21 mouse cellular contexts compared by ENCODE assay signal in the genomic region with DNA sequence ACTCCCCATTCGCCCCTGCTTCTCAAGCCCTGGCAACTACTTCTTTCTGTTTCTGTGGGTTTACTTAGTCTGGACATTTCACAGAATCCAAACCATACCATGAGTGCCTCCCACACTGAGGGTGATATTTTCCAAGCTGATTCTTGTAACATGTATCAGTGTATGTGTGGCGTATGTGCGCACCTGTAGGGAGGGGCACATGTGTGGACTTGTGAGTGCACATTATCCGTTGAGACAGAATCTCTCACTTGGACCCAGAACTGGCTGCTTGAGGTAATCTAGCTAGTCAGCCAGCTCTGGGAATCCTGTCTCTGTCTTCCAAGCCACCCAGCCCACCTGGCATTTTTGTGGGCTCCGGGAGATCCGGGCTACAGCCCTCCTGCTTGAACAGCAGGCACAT. TPM values are rescaled to one million over a fixed set of nuclear protein-coding genes. Genes with fewer than 3 reads are reported as not detected.
A peak's percentile ranks its signal among the peaks of the same experiment; 100 is the strongest.
DNase-seq lines count a peak whose midpoint lies in the region; ATAC-seq lines count a peak whose summit lies in the region.
"Had no signal": no experiment of that assay in that cellular context is flagged by ENCODE, and none has a peak within 500 bp of the region (broad histone marks: within the 10 kb centered on the region; RNA-seq: fewer than 3 reads in every experiment).

No protein-coding gene starts in this region.

- H3K27ac ChIP-seq in heart, embryonic 16.5 days (ENCODE audit: low read length): peak overlapping the region; percentile 67
- no peak overlapping the region for H3K27ac ChIP-seq in heart, embryonic 12.5 days (ENCODE audit: poor library complexity, severe bottlenecking)
- H3K27ac ChIP-seq in midbrain, embryonic 16.5 days (ENCODE audit: low read length): peak overlapping the region; percentile 36
- no peak overlapping the region for H3K27ac ChIP-seq in midbrain, embryonic 10.5 days (replicated peaks)
- H3K27ac ChIP-seq in forebrain, embryonic 16.5 days (ENCODE audit: low read length): peak overlapping the region; percentile 8; the same call in 1 of the 2 replicates
- H3K27ac ChIP-seq: kidney, embryonic 15.5 days; liver, embryonic 12.5 days; midbrain, embryonic 12.5 days; neural tube, embryonic 13.5 days had no signal

- no peak for ATAC-seq in heart, embryonic 16.5 days (replicated peaks; ENCODE audit: extremely low read depth, insufficient read depth, low FRiP score)
- no peak for ATAC-seq in heart, embryonic 12.5 days (ENCODE audit: insufficient number of reproducible peaks, low FRiP score)
- ATAC-seq in midbrain, embryonic 16.5 days: no peak
- ATAC-seq in forebrain, embryonic 16.5 days: no peak
- ATAC-seq: liver, embryonic 12.5 days; lung, postnatal 0 days had no signal

- WGBS in heart, embryonic 16.5 days: 84% methylated on average over 6 of the region's 6 CpGs
- WGBS in heart, embryonic 12.5 days: 88% methylated on average over 6 of the region's 6 CpGs
- WGBS in midbrain, embryonic 16.5 days: 86% methylated on average over 6 of the region's 6 CpGs
- 91% methylated on average over 6 of the region's 6 CpGs for WGBS in midbrain, embryonic 10.5 days
- 72% methylated on average over 6 of the region's 6 CpGs for WGBS in forebrain, embryonic 16.5 days

- no peak overlapping the region for H3K9ac ChIP-seq in heart, embryonic 16.5 days (ENCODE audit: low read length)
- no peak overlapping the region for H3K9ac ChIP-seq in heart, embryonic 12.5 days
- H3K9ac ChIP-seq in midbrain, embryonic 16.5 days (ENCODE audit: low read depth, low read length): no peak overlapping the region
- no peak overlapping the region for H3K9ac ChIP-seq in forebrain, embryonic 16.5 days (replicated peaks; ENCODE audit: low read depth, low read length)
- H3K9ac ChIP-seq: heart, embryonic 15.5 days; kidney, embryonic 15.5 days; liver, embryonic 12.5 days; midbrain, embryonic 12.5 days; neural tube, embryonic 13.5 days had no signal

- no peaks in the 10 kb centered on the region for H3K27me3 ChIP-seq in heart, embryonic 16.5 days (ENCODE audit: control insufficient read depth, insufficient read depth, low read length)
- no peaks in the 10 kb centered on the region for H3K27me3 ChIP-seq in heart, embryonic 12.5 days (replicated peaks)
- no peaks in the 10 kb centered on the region; the same call in 1 of the 2 replicates for H3K27me3 ChIP-seq in midbrain, embryonic 16.5 days (ENCODE audit: control insufficient read depth, insufficient read depth, low read depth, low read length)
- H3K27me3 ChIP-seq in midbrain, embryonic 10.5 days (ENCODE audit: low read depth, poor library complexity, severe bottlenecking): peaks cover 18% of the 10 kb centered on the region
- no peaks in the 10 kb centered on the region for H3K27me3 ChIP-seq in forebrain, embryonic 16.5 days (replicated peaks; ENCODE audit: control insufficient read depth, insufficient read depth, low read length)
- H3K27me3 ChIP-seq: heart, embryonic 15.5 days; liver, embryonic 12.5 days had no signal

- no peak overlapping the region for H3K4me3 ChIP-seq in heart, embryonic 16.5 days (ENCODE audit: low read length)
- H3K4me3 ChIP-seq in heart, embryonic 12.5 days: no peak overlapping the region
- H3K4me3 ChIP-seq in midbrain, embryonic 16.5 days (ENCODE audit: low read depth, low read length): no peak overlapping the region
- H3K4me3 ChIP-seq in midbrain, embryonic 10.5 days: no peak overlapping the region
- H3K4me3 ChIP-seq in forebrain, embryonic 16.5 days (replicated peaks; ENCODE audit: low read length): no peak overlapping the region
- H3K4me3 ChIP-seq: heart, embryonic 15.5 days; kidney, embryonic 15.5 days; liver, embryonic 12.5 days; midbrain, embryonic 12.5 days; neural tube, embryonic 13.5 days had no signal

- no peaks in the 10 kb centered on the region for H3K9me3 ChIP-seq in heart, embryonic 16.5 days (replicated peaks; ENCODE audit: control insufficient read depth, low read length)
- no peaks in the 10 kb centered on the region for H3K9me3 ChIP-seq in heart, embryonic 12.5 days (replicated peaks)
- H3K9me3 ChIP-seq in midbrain, embryonic 16.5 days (replicated peaks; ENCODE audit: control insufficient read depth, low read length, poor library complexity, severe bottlenecking): no peaks in the 10 kb centered on the region
- no peaks in the 10 kb centered on the region for H3K9me3 ChIP-seq in midbrain, embryonic 10.5 days (replicated peaks)
- no peaks in the 10 kb centered on the region for H3K9me3 ChIP-seq in forebrain, embryonic 16.5 days (ENCODE audit: control insufficient read depth, low read length)
- H3K9me3 ChIP-seq: heart, embryonic 15.5 days; kidney, embryonic 15.5 days; liver, embryonic 12.5 days; midbrain, embryonic 12.5 days; neural tube, embryonic 13.5 days had no signal

- no peaks in the 10 kb centered on the region for H3K36me3 ChIP-seq in heart, embryonic 16.5 days (ENCODE audit: control insufficient read depth, insufficient read depth)
- no peaks in the 10 kb centered on the region for H3K36me3 ChIP-seq in heart, embryonic 12.5 days
- no peaks in the 10 kb centered on the region; the same call in 1 of the 2 replicates for H3K36me3 ChIP-seq in midbrain, embryonic 16.5 days (ENCODE audit: control insufficient read depth, insufficient read depth, low read length)
- H3K36me3 ChIP-seq in midbrain, embryonic 10.5 days: no peaks in the 10 kb centered on the region
- no peaks in the 10 kb centered on the region for H3K36me3 ChIP-seq in forebrain, embryonic 16.5 days (ENCODE audit: control insufficient read depth, insufficient read depth)
- H3K36me3 ChIP-seq: heart, embryonic 15.5 days; kidney, embryonic 15.5 days; midbrain, embryonic 12.5 days; neural tube, embryonic 13.5 days had no signal

- no peak overlapping the region for H3K4me2 ChIP-seq in heart, embryonic 16.5 days (ENCODE audit: low read depth, low read length)
- no peak overlapping the region for H3K4me2 ChIP-seq in heart, embryonic 12.5 days
- H3K4me2 ChIP-seq in midbrain, embryonic 16.5 days (ENCODE audit: low read length): no peak overlapping the region
- peak overlapping the region; percentile 13; the same call in 1 of the 2 replicates for H3K4me2 ChIP-seq in forebrain, embryonic 16.5 days (ENCODE audit: low read length)
- H3K4me2 ChIP-seq: heart, embryonic 15.5 days; kidney, embryonic 15.5 days; liver, embryonic 12.5 days; midbrain, embryonic 12.5 days; neural tube, embryonic 13.5 days had no signal

- DNase-seq in midbrain, embryonic 10.5 days (ENCODE audit: low spot score): no peak
- DNase-seq in adipocyte (ENCODE audit: low spot score): no peak
- no peak for DNase-seq in adrenal gland, adult 18-20 months (ENCODE audit: low spot score in 2 of 2)
- DNase-seq: adrenal gland, adult 8-10 months; cerebellum, postnatal 25 days; retina, postnatal 1 day had no signal

- H3K4me1 ChIP-seq in heart, embryonic 16.5 days (ENCODE audit: control insufficient read depth, insufficient read depth, low read length): peaks cover 37% of the 10 kb centered on the region
- H3K4me1 ChIP-seq in heart, embryonic 12.5 days (replicated peaks): peaks cover 32% of the 10 kb centered on the region
- peaks cover 26% of the 10 kb centered on the region for H3K4me1 ChIP-seq in midbrain, embryonic 16.5 days (ENCODE audit: control insufficient read depth, insufficient read depth, low read length)
- peaks cover 66% of the 10 kb centered on the region for H3K4me1 ChIP-seq in midbrain, embryonic 10.5 days
- H3K4me1 ChIP-seq in forebrain, embryonic 16.5 days (replicated peaks; ENCODE audit: control insufficient read depth, insufficient read depth, low read length): peaks cover 44% of the 10 kb centered on the region

RNA-seq across cellular contexts. Expression of a gene that starts 2.5 kb away (rescaled TPM):
- polyA plus RNA-seq in heart, embryonic 16.5 days (2015; fragmentation: Nextera tagmentation; extraction: Ambion mirVana): 20.7 and 21.6 TPM in 2 replicates
- polyA plus RNA-seq in heart, embryonic 12.5 days (2016; fragmentation: Nextera tagmentation; extraction: Ambion mirVana): 21.6 and 27.2 TPM in 2 replicates
- 17.6 and 20.5 TPM in 2 replicates for polyA plus RNA-seq in midbrain, embryonic 16.5 days (2015; fragmentation: Nextera tagmentation; extraction: Ambion mirVana)
- 16.9 and 18.8 TPM in 2 replicates for polyA plus RNA-seq in midbrain, embryonic 10.5 days (2016; fragmentation: Nextera tagmentation; extraction: Ambion mirVana)
- 16.1 and 17.1 TPM in 2 replicates for polyA plus RNA-seq in forebrain, embryonic 16.5 days (2015; fragmentation: Nextera tagmentation; extraction: Ambion mirVana)
- 10 to 100 TPM; 64.8 to 74.8 TPM for total RNA-seq in adrenal gland, adult 18-20 months (2021)

RNA-seq across cellular contexts. Expression of a gene that starts 53.6 kb away (rescaled TPM):
- polyA plus RNA-seq in heart, embryonic 16.5 days (2015; fragmentation: Nextera tagmentation; extraction: Ambion mirVana): not detected in 2 replicates
- not detected in 2 replicates for polyA plus RNA-seq in heart, embryonic 12.5 days (2016; fragmentation: Nextera tagmentation; extraction: Ambion mirVana)
- polyA plus RNA-seq in midbrain, embryonic 16.5 days (2015; fragmentation: Nextera tagmentation; extraction: Ambion mirVana): not detected in 2 replicates
- polyA plus RNA-seq in midbrain, embryonic 10.5 days (2016; fragmentation: Nextera tagmentation; extraction: Ambion mirVana): not detected in 2 replicates
- not detected in 2 replicates for polyA plus RNA-seq in forebrain, embryonic 16.5 days (2015; fragmentation: Nextera tagmentation; extraction: Ambion mirVana)
- not detected for total RNA-seq in adrenal gland, adult 18-20 months (2021)
- total RNA-seq: adrenal gland, adult 8-10 months; gastrocnemius, postnatal 4 days; layer of hippocampus, adult 18-20 months; left cerebral cortex, postnatal 10 days had no signal
- polyA plus RNA-seq: heart, embryonic 15.5 days; kidney, embryonic 15.5 days; liver, embryonic 12.5 days; midbrain, embryonic 12.5 days; neural tube, embryonic 13.5 days; spleen, adult 2 months; urinary bladder, adult 2 months had no signal

Comparison
In these comparisons a context has a peak if more than half of its experiments do, and no peak if none do; other contexts are left out.
1. H3K27ac ChIP-seq: peak in heart, embryonic 16.5 days (single experiment), midbrain, embryonic 16.5 days (single experiment) and forebrain, embryonic 16.5 days (single experiment); none in heart, embryonic 12.5 days (single experiment) and midbrain, embryonic 10.5 days (single experiment).